Mouse (Mus musculus): ENCODE measurements around the gene Spint1.

The Spint1 gene

GRCm38 (mm10) chr2:119245246-119245645, 8.1 kb downstream of the Spint1 start:
- DNase-seq: no peak

- DNase-seq: no peak
Measured at GRCm38 (mm10) chr2:119247904-119248303, 10.7 kb downstream of the Spint1 start.

GRCm38 (mm10) chr2:119249592-119250061, 12.5 kb downstream of the Spint1 start:
- no peak for DNase-seq

GRCm38 (mm10) chr2:119250377-119250776, 13.2 kb downstream of the Spint1 start:
- DNase-seq: no peak

GRCm38 (mm10) chr2:119250826-119251478, 13.8 kb downstream of the Spint1 start:
- peak; percentile 93 for DNase-seq

- DNase-seq: no peak
Measured at GRCm38 (mm10) chr2:119254976-119255375, 17.8 kb downstream of the Spint1 start.

- DNase-seq: no peak
Measured at GRCm38 (mm10) chr2:119260518-119260917, 23.4 kb downstream of the Spint1 start.

- DNase-seq: peak; percentile 36
Measured at GRCm38 (mm10) chr2:119261326-119261725, 24.2 kb downstream of the Spint1 start.

- peak; percentile 69 for DNase-seq
Measured at GRCm38 (mm10) chr2:119262978-119263377, 25.8 kb downstream of the Spint1 start.

GRCm38 (mm10) chr2:119263813-119264212, 26.7 kb downstream of the Spint1 start:
- DNase-seq: no peak

GRCm38 (mm10) chr2:119270286-119270642, 33.1 kb downstream of the Spint1 start:
- DNase-seq: no peak

GRCm38 (mm10) chr2:119270643-119271331, 33.6 kb downstream of the Spint1 start, which contains the start of gene Rhov:
TSS of gene Rhov (minus strand) at chr2:119271272.
- DNase-seq: peak; percentile 71

GRCm38 (mm10) chr2:119274126-119274525, 37.0 kb downstream of the Spint1 start:
- no peak for DNase-seq

GRCm38 (mm10) chr2:119276926-119277325, 39.8 kb downstream of the Spint1 start:
- DNase-seq: no peak

GRCm38 (mm10) chr2:119277810-119278209, 40.6 kb downstream of the Spint1 start:
- no peak for DNase-seq

GRCm38 (mm10) chr2:119281899-119282565, 44.9 kb downstream of the Spint1 start:
- DNase-seq: no peak

GRCm38 (mm10) chr2:119287372-119287771, 50.2 kb downstream of the Spint1 start:
- no peak for DNase-seq

GRCm38 (mm10) chr2:119288270-119288882, 51.2 kb downstream of the Spint1 start, which contains the start of gene Vps18:
TSS of gene Vps18 (plus strand) at chr2:119288740.
- peak; percentile 99 for DNase-seq

GRCm38 (mm10) chr2:119289014-119289416, 51.9 kb downstream of the Spint1 start:
- no peak for DNase-seq

- DNase-seq: no peak
Measured at GRCm38 (mm10) chr2:119292281-119292680, 55.1 kb downstream of the Spint1 start.

- DNase-seq: no peak
Measured at GRCm38 (mm10) chr2:119292852-119293251, 55.7 kb downstream of the Spint1 start.

- DNase-seq: no peak
Measured at GRCm38 (mm10) chr2:119293311-119293710, 56.1 kb downstream of the Spint1 start.

- no peak for DNase-seq
Measured at GRCm38 (mm10) chr2:119293776-119294390, 56.7 kb downstream of the Spint1 start.
